Mouse (Mus musculus): ENCODE data around the gene Bin2. TPM values are rescaled to one million over a fixed set of nuclear protein-coding genes. Genes with fewer than 3 reads are reported as not detected.

Gene Bin2
- polyA plus RNA-seq, 1 experiment from 2014 or later = 6.3 TPM

DNA sequence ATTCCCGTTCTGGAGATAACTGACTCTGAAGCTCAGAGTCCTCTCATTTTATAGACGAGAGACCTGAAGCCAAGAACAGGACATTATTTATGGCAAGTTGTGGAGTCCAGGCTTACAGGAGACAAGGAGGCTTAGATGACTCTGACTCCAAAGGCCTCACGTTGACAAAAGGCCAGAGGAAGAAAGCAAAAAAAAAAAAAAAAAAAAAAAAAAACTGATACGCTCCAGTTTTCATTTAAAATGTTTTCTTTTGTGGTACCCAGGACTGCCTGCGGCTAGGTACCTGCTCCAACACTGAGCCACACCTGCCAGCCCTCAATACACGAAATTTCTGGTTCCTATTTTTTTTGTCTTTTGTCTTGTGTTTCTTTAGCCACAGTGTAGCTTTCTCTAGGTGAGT lies 1.9 kb downstream of the Bin2 start:
- H3K27ac ChIP-seq (ENCODE audit: low read length) = no peak overlapping the region
- 0 out of 2 replicates have a peak overlapping the region, but pooled peaks have one; percentile 14 for H3K4me2 ChIP-seq (ENCODE audit: low read depth, low read length)
- no peaks in the 10 kb centered on the region for H3K9me3 ChIP-seq (replicated peaks; ENCODE audit: control insufficient read depth, low read length)
- peaks cover 16% of the 10 kb centered on the region; the same call in 1 of the 2 replicates for H3K4me1 ChIP-seq (ENCODE audit: control insufficient read depth, insufficient read depth, low read length)
- no peak for ATAC-seq (ENCODE audit: insufficient read depth, low FRiP score)
- WGBS = 53% methylated on average over 6 of the region's 6 CpGs
- H3K27me3 ChIP-seq (ENCODE audit: control insufficient read depth, insufficient read depth, low read length) = no peaks in the 10 kb centered on the region
- H3K9ac ChIP-seq (ENCODE audit: low read length) = 0 out of 2 replicates have a peak overlapping the region, but pooled peaks have one; percentile 7
- no peaks in the 10 kb centered on the region for H3K36me3 ChIP-seq (ENCODE audit: control insufficient read depth, insufficient read depth, low read length)
- H3K4me3 ChIP-seq (replicated peaks; ENCODE audit: low read length) = no peak overlapping the region

DNA sequence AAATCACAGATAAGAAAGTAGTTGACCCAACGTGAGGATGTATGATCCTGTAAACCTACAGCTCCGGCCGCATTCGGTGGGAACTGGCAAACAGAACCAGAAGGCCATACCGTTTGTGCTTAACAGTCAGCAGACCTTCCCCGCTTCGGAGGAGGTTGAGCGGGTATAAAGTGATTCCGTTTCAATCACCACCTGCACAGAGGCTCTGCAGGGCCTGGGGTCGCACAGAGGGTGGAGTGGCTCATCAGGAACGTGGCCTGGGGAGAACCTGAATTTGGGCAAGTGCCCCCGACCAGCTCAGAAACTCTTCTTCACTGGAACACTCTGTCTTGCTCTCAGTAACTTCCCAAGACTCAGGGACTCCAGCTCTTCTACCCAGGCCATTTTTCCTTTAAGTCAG lies 2.5 kb downstream of the Bin2 start:
- Histone ChIP-seq H3K9me3 (replicated peaks; ENCODE audit: control insufficient read depth, low read length) (no peaks in the 10 kb centered on the region), H3K4me1 (ENCODE audit: control insufficient read depth, insufficient read depth, low read length) (peaks cover 16% of the 10 kb centered on the region; the same call in 1 of the 2 replicates), H3K9ac (ENCODE audit: low read length) (0 out of 2 replicates have a peak overlapping the region, but pooled peaks have one; percentile 7), H3K4me3 (replicated peaks; ENCODE audit: low read length) (no peak overlapping the region), H3K27ac (ENCODE audit: low read length) (peak overlapping the region; percentile 28; the same call in 1 of the 2 replicates), H3K4me2 (ENCODE audit: low read depth, low read length) (peak overlapping the region; percentile 14; the same call in 1 of the 2 replicates), H3K36me3 (ENCODE audit: control insufficient read depth, insufficient read depth, low read length) (no peaks in the 10 kb centered on the region), H3K27me3 (ENCODE audit: control insufficient read depth, insufficient read depth, low read length) (no peaks in the 10 kb centered on the region)
- 30% methylated on average over 12 of the region's 12 CpGs for WGBS
- ATAC-seq (ENCODE audit: insufficient read depth, low FRiP score) = no peak

DNA sequence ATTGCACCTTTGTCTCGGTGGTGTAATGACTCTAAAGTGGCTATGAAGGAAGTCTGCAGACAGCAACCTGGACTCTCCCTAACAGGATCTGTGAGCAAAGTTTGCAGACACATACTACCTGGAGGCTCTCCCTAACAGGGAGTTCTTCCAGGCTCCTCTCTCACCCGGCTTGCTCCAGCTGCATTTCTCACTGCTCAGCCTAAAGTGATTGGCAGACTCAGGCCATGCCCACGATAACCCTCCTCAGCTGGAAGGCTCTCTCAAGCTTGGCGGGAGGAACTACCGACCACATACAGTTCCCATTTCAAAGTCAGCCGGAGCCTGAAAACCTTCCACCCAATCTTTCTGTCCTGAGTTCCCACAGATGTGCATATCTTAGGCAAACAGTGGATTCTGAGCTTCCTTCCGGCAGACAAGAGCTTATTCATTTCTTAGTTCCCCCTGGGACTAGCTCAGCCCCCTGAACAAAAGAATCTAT lies 3.1 kb downstream of the Bin2 start:
- Histone ChIP-seq H3K4me3 (replicated peaks; ENCODE audit: low read length) (no peak overlapping the region), H3K36me3 (ENCODE audit: control insufficient read depth, insufficient read depth, low read length) (no peaks in the 10 kb centered on the region), H3K4me1 (ENCODE audit: control insufficient read depth, insufficient read depth, low read length) (peaks cover 16% of the 10 kb centered on the region; the same call in 1 of the 2 replicates), H3K27ac (ENCODE audit: low read length) (0 out of 2 replicates have a peak overlapping the region, but pooled peaks have one; percentile 1), H3K27me3 (ENCODE audit: control insufficient read depth, insufficient read depth, low read length) (no peaks in the 10 kb centered on the region), H3K9ac (ENCODE audit: low read length) (no peak overlapping the region), H3K9me3 (replicated peaks; ENCODE audit: control insufficient read depth, low read length) (no peaks in the 10 kb centered on the region), H3K4me2 (ENCODE audit: low read depth, low read length) (no peak overlapping the region)
- 3% methylated on average over 7 of the region's 7 CpGs for WGBS
- no peak for ATAC-seq (ENCODE audit: insufficient read depth, low FRiP score)

DNA sequence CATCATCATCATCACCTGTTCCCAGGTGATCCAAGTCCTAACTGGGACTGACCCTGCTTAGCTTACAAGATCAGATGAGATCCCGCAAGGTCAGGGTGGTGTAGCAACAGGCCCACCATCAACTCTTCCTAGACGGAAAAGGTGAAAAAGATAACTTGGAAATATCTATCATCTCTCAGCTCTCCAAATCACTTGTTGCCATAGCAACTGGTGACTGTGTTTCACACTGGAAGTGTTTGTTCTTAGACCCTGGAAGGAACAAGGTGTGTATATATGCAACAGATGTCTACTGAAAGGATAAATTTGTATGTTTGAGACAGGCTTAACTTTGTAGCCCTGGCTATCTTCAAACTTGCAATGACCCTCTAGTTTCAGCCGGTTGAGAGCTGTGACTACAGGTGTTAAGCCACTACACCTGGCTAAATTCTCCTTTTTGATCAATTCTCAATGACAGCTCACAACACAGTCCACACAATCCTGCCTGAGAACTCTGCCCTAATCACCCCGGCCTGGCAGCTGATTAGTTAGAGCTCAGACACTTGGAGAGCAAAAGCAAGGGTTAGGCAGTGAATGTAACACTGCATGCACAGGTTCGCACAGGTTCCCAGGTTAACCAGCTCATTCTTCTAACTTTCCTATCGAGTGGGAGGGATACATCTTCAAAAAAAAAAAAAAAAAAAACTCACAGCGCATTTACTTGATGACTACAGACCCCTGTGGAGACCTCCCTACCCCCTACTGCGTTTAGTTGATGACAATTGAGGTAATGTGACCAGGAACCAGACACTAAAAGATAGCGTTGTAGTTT lies 3.7 kb downstream of the Bin2 start:
- Histone ChIP-seq H3K36me3 (ENCODE audit: control insufficient read depth, insufficient read depth, low read length) (no peaks in the 10 kb centered on the region), H3K4me2 (ENCODE audit: low read depth, low read length) (no peak overlapping the region), H3K4me1 (ENCODE audit: control insufficient read depth, insufficient read depth, low read length) (peaks cover 16% of the 10 kb centered on the region; the same call in 1 of the 2 replicates), H3K9ac (ENCODE audit: low read length) (no peak overlapping the region), H3K4me3 (replicated peaks; ENCODE audit: low read length) (no peak overlapping the region), H3K9me3 (replicated peaks; ENCODE audit: control insufficient read depth, low read length) (no peaks in the 10 kb centered on the region), H3K27ac (ENCODE audit: low read length) (peak overlapping the region; percentile 7; the same call in 1 of the 2 replicates), H3K27me3 (ENCODE audit: control insufficient read depth, insufficient read depth, low read length) (no peaks in the 10 kb centered on the region)
- no peak for ATAC-seq (ENCODE audit: insufficient read depth, low FRiP score)
- 31% methylated on average over 9 of the region's 9 CpGs for WGBS

DNA sequence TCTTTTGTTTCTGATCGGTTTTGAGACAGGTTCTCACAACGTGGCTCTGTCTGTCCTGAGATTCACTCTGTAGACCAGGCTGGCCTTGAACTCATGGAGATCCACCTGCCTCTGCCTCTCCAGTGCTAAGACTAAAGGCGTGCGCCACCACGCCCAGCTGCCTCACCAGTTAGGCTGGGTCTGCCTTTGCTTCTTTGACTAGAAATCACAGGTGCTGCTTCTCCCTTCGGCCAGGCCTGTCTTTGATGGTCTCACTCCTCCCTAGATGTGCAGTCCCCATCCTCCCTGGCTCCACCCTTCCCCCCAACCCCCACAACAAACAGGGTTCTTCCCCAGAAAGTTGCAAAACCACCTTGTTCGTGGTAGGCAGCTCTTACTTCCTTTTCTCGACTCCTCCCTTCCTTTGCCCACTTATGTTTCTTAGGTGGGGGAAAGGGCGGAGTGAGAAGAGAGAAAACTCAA lies 4.5 kb downstream of the Bin2 start:
- H3K4me1 ChIP-seq (ENCODE audit: control insufficient read depth, insufficient read depth, low read length) = peaks cover 16% of the 10 kb centered on the region; the same call in 1 of the 2 replicates
- H3K4me2 ChIP-seq (ENCODE audit: low read depth, low read length) = no peak overlapping the region
- H3K27me3 ChIP-seq (ENCODE audit: control insufficient read depth, insufficient read depth, low read length) = no peaks in the 10 kb centered on the region
- 0 out of 2 replicates have a peak overlapping the region, but pooled peaks have one; percentile 3 for H3K9ac ChIP-seq (ENCODE audit: low read length)
- H3K27ac ChIP-seq (ENCODE audit: low read length) = no peak overlapping the region
- H3K4me3 ChIP-seq (replicated peaks; ENCODE audit: low read length) = no peak overlapping the region
- ATAC-seq (ENCODE audit: insufficient read depth, low FRiP score) = peak; percentile 22; the same call in 1 of the 2 replicates
- H3K9me3 ChIP-seq (replicated peaks; ENCODE audit: control insufficient read depth, low read length) = no peaks in the 10 kb centered on the region
- 73% methylated on average over 9 of the region's 9 CpGs for WGBS
- H3K36me3 ChIP-seq (ENCODE audit: control insufficient read depth, insufficient read depth, low read length) = no peaks in the 10 kb centered on the region

DNA sequence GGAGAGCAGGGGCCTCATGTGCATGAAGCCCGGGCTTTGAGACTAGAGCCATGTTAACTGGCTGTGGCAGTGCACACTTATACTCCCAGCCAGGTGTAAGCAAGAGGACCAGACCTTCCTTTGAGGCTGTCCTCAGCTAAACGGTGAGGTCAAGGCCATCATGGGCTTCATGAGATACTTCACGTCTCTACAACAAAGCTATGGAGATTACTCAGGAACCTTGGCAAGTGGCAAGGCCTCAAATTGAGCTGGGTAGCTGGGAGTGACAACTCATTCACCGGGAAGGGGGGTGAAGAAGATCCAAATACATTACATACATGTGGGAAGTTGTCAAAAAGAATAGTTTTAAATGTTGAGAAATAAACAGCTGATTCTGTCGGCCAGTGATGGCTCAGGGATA lies 8.5 kb downstream of the Bin2 start:
- no peaks in the 10 kb centered on the region for H3K27me3 ChIP-seq (ENCODE audit: control insufficient read depth, insufficient read depth, low read length)
- 0 out of 2 replicates have a peak, but pooled peaks cover 8% of the 10 kb centered on the region for H3K4me1 ChIP-seq (ENCODE audit: control insufficient read depth, insufficient read depth, low read length)
- 85% methylated on average over 5 of the region's 5 CpGs for WGBS
- H3K27ac ChIP-seq (ENCODE audit: low read length) = no peak overlapping the region
- H3K9me3 ChIP-seq (replicated peaks; ENCODE audit: control insufficient read depth, low read length) = no peaks in the 10 kb centered on the region
- no peak overlapping the region for H3K4me3 ChIP-seq (replicated peaks; ENCODE audit: low read length)
- ATAC-seq (ENCODE audit: insufficient read depth, low FRiP score) = no peak
- no peaks in the 10 kb centered on the region for H3K36me3 ChIP-seq (ENCODE audit: control insufficient read depth, insufficient read depth, low read length)
- H3K9ac ChIP-seq (ENCODE audit: low read length) = no peak overlapping the region
- H3K4me2 ChIP-seq (ENCODE audit: low read depth, low read length) = no peak overlapping the region

DNA sequence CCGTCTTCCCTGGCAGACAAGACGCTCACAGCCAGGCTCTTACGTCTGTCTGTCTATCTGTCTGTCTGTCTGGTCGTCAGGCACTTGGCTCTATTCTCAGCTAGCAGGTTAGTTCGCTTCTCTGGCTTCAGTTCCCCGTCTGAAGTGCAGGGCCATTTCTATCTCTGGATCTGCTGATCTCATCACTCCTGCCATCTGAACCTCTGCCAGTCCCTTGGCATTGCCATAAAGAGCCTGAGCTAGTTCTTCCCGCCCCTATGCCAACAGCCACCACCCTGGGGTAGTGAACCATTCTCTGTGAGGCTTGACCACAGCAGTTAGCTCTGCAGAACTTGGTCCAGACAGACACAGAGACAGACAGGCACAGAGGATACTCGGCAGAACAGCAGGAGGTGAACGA lies 9.0 kb downstream of the Bin2 start:
- Histone ChIP-seq H3K9ac (ENCODE audit: low read length) (no peak overlapping the region), H3K4me3 (replicated peaks; ENCODE audit: low read length) (no peak overlapping the region), H3K9me3 (replicated peaks; ENCODE audit: control insufficient read depth, low read length) (no peaks in the 10 kb centered on the region), H3K27ac (ENCODE audit: low read length) (no peak overlapping the region), H3K36me3 (ENCODE audit: control insufficient read depth, insufficient read depth, low read length) (no peaks in the 10 kb centered on the region), H3K4me2 (ENCODE audit: low read depth, low read length) (no peak overlapping the region), H3K27me3 (ENCODE audit: control insufficient read depth, insufficient read depth, low read length) (no peaks in the 10 kb centered on the region), H3K4me1 (ENCODE audit: control insufficient read depth, insufficient read depth, low read length) (0 out of 2 replicates have a peak, but pooled peaks cover 6% of the 10 kb centered on the region)
- 83% methylated on average over 9 of the region's 9 CpGs for WGBS
- ATAC-seq (ENCODE audit: insufficient read depth, low FRiP score) = no peak

DNA sequence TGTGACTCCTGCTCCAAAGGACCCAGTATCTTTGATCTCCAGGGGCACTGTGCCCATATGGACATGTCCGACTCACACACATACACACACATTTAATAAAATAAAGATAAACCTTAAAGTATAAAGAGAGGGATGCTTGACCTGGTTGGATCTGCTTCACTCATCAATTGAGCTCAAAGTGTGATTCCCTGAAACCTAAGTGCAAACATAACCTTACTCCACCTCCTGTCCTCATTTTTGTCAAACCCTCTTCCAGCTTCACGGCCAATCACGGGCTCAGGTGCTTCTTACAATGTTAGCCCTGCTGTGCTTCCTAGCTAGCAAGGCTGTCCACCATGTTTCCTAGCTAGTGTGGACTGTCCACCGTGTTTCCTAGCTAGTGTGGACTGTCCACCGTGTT lies 14.2 kb downstream of the Bin2 start:
- Histone ChIP-seq H3K9ac (ENCODE audit: low read length) (no peak overlapping the region), H3K27ac (ENCODE audit: low read length) (no peak overlapping the region), H3K36me3 (ENCODE audit: control insufficient read depth, insufficient read depth, low read length) (no peaks in the 10 kb centered on the region), H3K4me3 (replicated peaks; ENCODE audit: low read length) (no peak overlapping the region), H3K9me3 (replicated peaks; ENCODE audit: control insufficient read depth, low read length) (no peaks in the 10 kb centered on the region), H3K4me1 (ENCODE audit: control insufficient read depth, insufficient read depth, low read length) (no peaks in the 10 kb centered on the region), H3K4me2 (ENCODE audit: low read depth, low read length) (no peak overlapping the region), H3K27me3 (ENCODE audit: control insufficient read depth, insufficient read depth, low read length) (no peaks in the 10 kb centered on the region)
- 85% methylated on average over 5 of the region's 5 CpGs for WGBS
- no peak for ATAC-seq (ENCODE audit: insufficient read depth, low FRiP score)

DNA sequence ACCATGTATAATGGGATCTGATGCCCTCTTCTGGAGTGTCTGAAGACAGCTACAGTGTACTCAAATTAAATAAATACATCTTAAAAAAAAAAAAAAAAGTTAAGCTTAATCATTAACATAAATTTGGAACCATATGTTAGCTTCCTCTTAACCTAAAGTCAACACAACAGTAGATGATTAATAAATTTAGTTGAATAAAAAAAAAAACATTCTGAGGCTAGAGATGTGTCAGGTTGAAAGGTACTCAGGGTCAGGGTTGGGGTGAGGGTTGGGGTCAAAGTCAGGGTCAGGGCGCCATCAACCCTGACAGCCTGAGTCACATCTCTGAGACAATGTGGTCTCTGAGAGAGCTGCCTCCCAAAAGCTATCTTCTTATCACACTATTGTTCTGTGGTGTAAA lies 15.1 kb downstream of the Bin2 start:
- Histone ChIP-seq H3K36me3 (ENCODE audit: control insufficient read depth, insufficient read depth, low read length) (no peaks in the 10 kb centered on the region), H3K27me3 (ENCODE audit: control insufficient read depth, insufficient read depth, low read length) (no peaks in the 10 kb centered on the region), H3K4me3 (replicated peaks; ENCODE audit: low read length) (no peak overlapping the region), H3K27ac (ENCODE audit: low read length) (no peak overlapping the region), H3K4me1 (ENCODE audit: control insufficient read depth, insufficient read depth, low read length) (no peaks in the 10 kb centered on the region), H3K9ac (ENCODE audit: low read length) (no peak overlapping the region), H3K9me3 (replicated peaks; ENCODE audit: control insufficient read depth, low read length) (no peaks in the 10 kb centered on the region), H3K4me2 (ENCODE audit: low read depth, low read length) (no peak overlapping the region)
- no peak for ATAC-seq (ENCODE audit: insufficient read depth, low FRiP score)
- 79% methylated on average over 1 of the region's 1 CpGs for WGBS
